Mouse (Mus musculus): Measurements from ENCODE around the gene Phf6. TPM values are rescaled to one million over a fixed set of nuclear protein-coding genes. Genes with fewer than 3 reads are reported as not detected.
"Not testable (repeated sequence)": the region's sequence is repeated elsewhere in the genome, so short reads cannot be mapped to it uniquely, and the experiment has no call there.

Gene Phf6
- polyA plus RNA-seq, 1 experiment from 2014 or later: 16.7 TPM

- 32% methylated on average over 1 of the region's 1 CpGs for WGBS
- H3K27me3 ChIP-seq (ENCODE audit: control insufficient read depth, insufficient read depth, low read length): no peaks in the 10 kb centered on the region
These were observed 66.5 kb downstream of the Phf6 start for GRCm38 (mm10) chrX:52978576-52978975.

DNA sequence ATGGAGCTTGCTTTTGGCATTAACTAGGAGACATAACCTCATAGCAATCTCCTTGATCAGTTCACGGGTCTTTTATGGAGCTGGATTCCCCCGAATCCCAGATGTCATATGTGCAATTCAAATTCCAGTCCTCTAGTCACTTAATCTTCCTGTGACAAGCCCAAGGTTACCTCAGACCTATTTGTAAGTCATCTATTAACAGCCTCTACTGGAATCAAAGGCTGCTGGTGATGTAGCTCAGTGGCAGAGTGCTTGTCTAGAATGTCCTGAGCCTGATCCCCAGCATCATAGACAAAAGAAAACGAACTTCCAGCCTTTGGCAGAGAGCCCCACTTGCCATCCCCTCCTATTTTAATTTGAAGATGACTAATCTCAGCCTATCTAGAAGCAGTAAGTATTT lies 69.3 kb downstream of the Phf6 start:
- whole genome bisulfite sequencing: 58% methylated on average over 3 of the region's 3 CpGs
- H3K27me3 ChIP-seq (ENCODE audit: control insufficient read depth, insufficient read depth, low read length): no peaks in the 10 kb centered on the region

More at GRCm38 (mm10) chrX:52978576-52978975, 66.5 kb downstream of the Phf6 start:
- no peaks in the 10 kb centered on the region for H3K9me3 ChIP-seq (ENCODE audit: control insufficient read depth, low read length)
- H3K36me3 ChIP-seq (ENCODE audit: control insufficient read depth, insufficient read depth, low read length): no peaks in the 10 kb centered on the region
- no peak overlapping the region for H3K27ac ChIP-seq (replicated peaks in 1 of 2; ENCODE audit: control insufficient read depth in 1 of 2, insufficient read depth in 1 of 2, low read depth in 2 of 2, low read length in 2 of 2)
- H3K4me3 ChIP-seq (ENCODE audit: control insufficient read depth in 1 of 2, insufficient read depth in 1 of 2, low read depth in 1 of 2, low read length in 2 of 2): no peak overlapping the region
- no peak overlapping the region for H3K4me2 ChIP-seq (ENCODE audit: low read length)
- H3K4me1 ChIP-seq (ENCODE audit: control insufficient read depth in 2 of 2, insufficient read depth in 2 of 2, low read length in 2 of 2): no peaks in the 10 kb centered on the region
- no peak overlapping the region for H3K9ac ChIP-seq (ENCODE audit: low read length)
- ATAC-seq (ENCODE audit: insufficient number of reproducible peaks, insufficient read depth, low FRiP score, low read depth): no peak

GRCm38 (mm10) chrX:52987905-52988783 lies 76.1 kb downstream of the Phf6 start, which contains the start of gene Hprt:
Gene Hprt, plus strand, starts transcription at chrX:52988137.
- 15% methylated on average over 64 of the region's 72 CpGs for WGBS
- Histone ChIP-seq H3K27me3 (ENCODE audit: control insufficient read depth, insufficient read depth, low read length) (no peaks in the 10 kb centered on the region), H3K9me3 (ENCODE audit: control insufficient read depth, low read length) (no peaks in the 10 kb centered on the region), H3K9ac (ENCODE audit: low read length) (peak within 1 kb of the TSS; percentile 92), H3K36me3 (ENCODE audit: control insufficient read depth, insufficient read depth, low read length) (no peaks in the 10 kb centered on the region), H3K4me2 (ENCODE audit: low read length) (peak within 1 kb of the TSS; percentile 66), H3K27ac (replicated peaks in 1 of 2; ENCODE audit: control insufficient read depth in 1 of 2, insufficient read depth in 1 of 2, low read depth in 2 of 2, low read length in 2 of 2) (peak within 1 kb of the TSS; percentile 91 to 93), H3K4me1 (ENCODE audit: control insufficient read depth in 2 of 2, insufficient read depth in 2 of 2, low read length in 2 of 2) (no peaks in the 10 kb centered on the region), H3K4me3 (ENCODE audit: control insufficient read depth in 1 of 2, insufficient read depth in 1 of 2, low read depth in 1 of 2, low read length in 2 of 2) (peak within 1 kb of the TSS; percentile 69 to 83)
- peak; percentile 92 for ATAC-seq (ENCODE audit: insufficient number of reproducible peaks, insufficient read depth, low FRiP score, low read depth)

More for the DNA sequence above, 69.3 kb downstream of the Phf6 start:
- H3K27ac ChIP-seq (replicated peaks in 1 of 2; ENCODE audit: control insufficient read depth in 1 of 2, insufficient read depth in 1 of 2, low read depth in 2 of 2, low read length in 2 of 2): no peak overlapping the region
- H3K36me3 ChIP-seq (ENCODE audit: control insufficient read depth, insufficient read depth, low read length): no peaks in the 10 kb centered on the region
- no peaks in the 10 kb centered on the region for H3K4me1 ChIP-seq (ENCODE audit: control insufficient read depth in 2 of 2, insufficient read depth in 2 of 2, low read length in 2 of 2)
- no peak overlapping the region for H3K4me2 ChIP-seq (ENCODE audit: low read length)
- H3K9me3 ChIP-seq (ENCODE audit: control insufficient read depth, low read length): no peaks in the 10 kb centered on the region
- H3K9ac ChIP-seq (ENCODE audit: low read length): no peak overlapping the region
- H3K4me3 ChIP-seq (ENCODE audit: control insufficient read depth in 1 of 2, insufficient read depth in 1 of 2, low read depth in 1 of 2, low read length in 2 of 2): no peak overlapping the region
- no peak for ATAC-seq (ENCODE audit: insufficient number of reproducible peaks, insufficient read depth, low FRiP score, low read depth)

DNA sequence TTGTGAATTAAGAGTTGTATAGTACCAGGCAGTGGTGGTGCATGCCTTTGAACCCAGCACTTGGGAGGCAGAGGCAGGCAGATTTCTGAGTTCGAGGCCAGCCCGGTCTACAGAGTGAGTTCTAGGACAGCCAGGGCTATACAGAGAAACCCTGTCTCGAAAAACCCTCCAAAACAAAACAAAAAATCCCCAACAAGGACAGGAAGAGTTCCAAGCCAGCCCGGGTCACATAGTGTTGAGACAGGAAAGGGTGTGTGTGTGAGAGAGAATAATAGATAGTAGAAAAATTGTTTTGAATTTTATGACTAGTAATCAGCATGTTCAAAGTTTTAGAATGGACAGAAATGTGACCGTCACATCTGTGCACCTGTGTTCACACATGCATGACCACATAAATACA lies 82.7 kb downstream of the Phf6 start:
- not testable (repeated sequence) for H3K4me1 ChIP-seq (ENCODE audit: control insufficient read depth in 2 of 2, insufficient read depth in 2 of 2, low read length in 2 of 2); H3K27me3 ChIP-seq (ENCODE audit: control insufficient read depth, insufficient read depth, low read length); H3K4me2 ChIP-seq (ENCODE audit: low read length); H3K4me3 ChIP-seq (ENCODE audit: control insufficient read depth in 1 of 2, insufficient read depth in 1 of 2, low read depth in 1 of 2, low read length in 2 of 2); H3K9me3 ChIP-seq (ENCODE audit: control insufficient read depth, low read length); H3K36me3 ChIP-seq (ENCODE audit: control insufficient read depth, insufficient read depth, low read length); H3K9ac ChIP-seq (ENCODE audit: low read length); ATAC-seq (ENCODE audit: insufficient number of reproducible peaks, insufficient read depth, low FRiP score, low read depth); H3K27ac ChIP-seq (replicated peaks in 1 of 2; ENCODE audit: control insufficient read depth in 1 of 2, insufficient read depth in 1 of 2, low read depth in 2 of 2, low read length in 2 of 2)
- WGBS: 70% methylated on average over 5 of the region's 5 CpGs

GRCm38 (mm10) chrX:53004887-53005286 lies 92.8 kb downstream of the Phf6 start:
- H3K4me3 ChIP-seq (ENCODE audit: control insufficient read depth in 1 of 2, insufficient read depth in 1 of 2, low read depth in 1 of 2, low read length in 2 of 2); H3K9ac ChIP-seq (ENCODE audit: low read length); ATAC-seq (ENCODE audit: insufficient number of reproducible peaks, insufficient read depth, low FRiP score, low read depth); H3K27ac ChIP-seq (replicated peaks in 1 of 2; ENCODE audit: control insufficient read depth in 1 of 2, insufficient read depth in 1 of 2, low read depth in 2 of 2, low read length in 2 of 2); H3K4me1 ChIP-seq (ENCODE audit: control insufficient read depth in 2 of 2, insufficient read depth in 2 of 2, low read length in 2 of 2); H3K4me2 ChIP-seq (ENCODE audit: low read length); H3K9me3 ChIP-seq (ENCODE audit: control insufficient read depth, low read length); H3K27me3 ChIP-seq (ENCODE audit: control insufficient read depth, insufficient read depth, low read length): not testable (repeated sequence)
- peaks cover 39% of the 10 kb centered on the region for H3K36me3 ChIP-seq (ENCODE audit: control insufficient read depth, insufficient read depth, low read length)
- 58% methylated on average over 4 of the region's 4 CpGs for WGBS

GRCm38 (mm10) chrX:53006062-53006461 lies 94.0 kb downstream of the Phf6 start:
- ATAC-seq (ENCODE audit: insufficient number of reproducible peaks, insufficient read depth, low FRiP score, low read depth): no peak
- H3K4me2 ChIP-seq (ENCODE audit: low read length): no peak overlapping the region
- H3K36me3 ChIP-seq (ENCODE audit: control insufficient read depth, insufficient read depth, low read length): peaks cover 28% of the 10 kb centered on the region
- 49% methylated on average over 3 of the region's 3 CpGs for WGBS
- H3K9me3 ChIP-seq (ENCODE audit: control insufficient read depth, low read length): no peaks in the 10 kb centered on the region
- no peak overlapping the region for H3K9ac ChIP-seq (ENCODE audit: low read length)
- no peak overlapping the region for H3K4me3 ChIP-seq (ENCODE audit: control insufficient read depth in 1 of 2, insufficient read depth in 1 of 2, low read depth in 1 of 2, low read length in 2 of 2)
- H3K4me1 ChIP-seq (ENCODE audit: control insufficient read depth in 2 of 2, insufficient read depth in 2 of 2, low read length in 2 of 2): no peaks in the 10 kb centered on the region
- H3K27me3 ChIP-seq (ENCODE audit: control insufficient read depth, insufficient read depth, low read length): no peaks in the 10 kb centered on the region
- no peak overlapping the region for H3K27ac ChIP-seq (replicated peaks in 1 of 2; ENCODE audit: control insufficient read depth in 1 of 2, insufficient read depth in 1 of 2, low read depth in 2 of 2, low read length in 2 of 2)

Data from heart, embryonic 14.5 days (tissue).